Mouse (Mus musculus) myocyte (in vitro differentiated cells): Measurements from ENCODE around the gene Krit1. TPM values are rescaled to one million over a fixed set of nuclear protein-coding genes. Genes with fewer than 3 reads are reported as not detected.
A peak's percentile ranks its signal among the peaks of the same experiment; 100 is the strongest.

Experiments
- H3K27me3 ChIP-seq: one replicate; pipeline ENCODE4 v1.6.1; 2011; ENCODE audit not compliant: control insufficient read depth, insufficient read depth, insufficient read length
- H3K36me3 ChIP-seq: one replicate; pipeline ENCODE4 v1.6.1; 2011; ENCODE audit not compliant: control insufficient read depth, insufficient read depth
- H3K4me2 ChIP-seq: one replicate; pipeline ENCODE4 v1.6.1; 2011; ENCODE audit warnings: low read depth, control low read depth
- H3K4me3 ChIP-seq: one replicate; pipeline ENCODE4 v1.5.1; 2011; ENCODE audit warnings: mild to moderate bottlenecking, control low read depth, moderate library complexity
- H3K79me2 ChIP-seq: one replicate; pipeline ENCODE4 v1.6.1; 2011; ENCODE audit not compliant: control insufficient read depth, insufficient read depth
- H3ac ChIP-seq: one replicate; pipeline ENCODE4 v1.6.1; 2011; ENCODE audit not compliant: control insufficient read depth, insufficient read length
- CEBPB ChIP-seq: IDR thresholded peaks from 2 replicates; pipeline ENCODE4 v1.6.1; 2011; ENCODE audit warnings: mild to moderate bottlenecking, moderate library complexity; ENCODE audit not compliant: poor library complexity, insufficient read depth, severe bottlenecking
- E2F4 ChIP-seq: IDR thresholded peaks from one replicate; pipeline ENCODE4 v1.6.1; 2011; ENCODE audit warnings: mild to moderate bottlenecking, control low read depth, moderate library complexity; ENCODE audit not compliant: insufficient read depth
- MAX ChIP-seq: IDR thresholded peaks from one replicate; pipeline ENCODE4 v1.6.1; 2011; ENCODE audit warnings: low read depth, mild to moderate bottlenecking, control low read depth
- MYOD1 ChIP-seq, 3 experiments: IDR thresholded peaks; one replicate each; pipeline ENCODE4 v1.6.1; 2011; ENCODE audit warnings: control low read depth in 2 of 3, low read depth in 2 of 3, mild to moderate bottlenecking in 2 of 3, moderate library complexity in 1 of 3; ENCODE audit not compliant: insufficient read length in 2 of 3, control insufficient read depth in 1 of 3
- MYOG ChIP-seq, 3 experiments: IDR thresholded peaks; one replicate each; pipeline ENCODE4 v1.6.1; 2011; ENCODE audit warnings: control low read depth in 2 of 3, low read depth in 2 of 3, mild to moderate bottlenecking in 2 of 3; ENCODE audit not compliant: insufficient read length in 2 of 3, control insufficient read depth in 1 of 3, insufficient read depth in 1 of 3
- POLR2A ChIP-seq: IDR thresholded peaks from one replicate; pipeline ENCODE4 v1.6.1; 2011; ENCODE audit warnings: low read depth, mild to moderate bottlenecking, control low read depth, moderate library complexity; ENCODE audit not compliant: insufficient read length
- POLR2AphosphoS2 ChIP-seq: IDR thresholded peaks from one replicate; pipeline ENCODE4 v1.6.1; 2011; ENCODE audit warnings: low read depth, control low read depth; ENCODE audit not compliant: insufficient read length
- REST ChIP-seq: IDR thresholded peaks from one replicate; pipeline ENCODE4 v1.6.1; 2011; ENCODE audit warnings: mild to moderate bottlenecking, control low read depth, moderate library complexity; ENCODE audit not compliant: insufficient read depth, insufficient read length
- SRF ChIP-seq: IDR thresholded peaks from one replicate; pipeline ENCODE4 v1.6.1; 2011; ENCODE audit warnings: low read depth; ENCODE audit not compliant: control insufficient read depth, insufficient read length
- TCF12 ChIP-seq: IDR thresholded peaks from one replicate; pipeline ENCODE4 v1.6.1; 2011; ENCODE audit warnings: mild to moderate bottlenecking, control low read depth; ENCODE audit not compliant: poor library complexity, insufficient read depth, severe bottlenecking
- TCF3 ChIP-seq: IDR thresholded peaks from one replicate; pipeline ENCODE4 v1.6.1; 2011; ENCODE audit warnings: low read depth, control low read depth; ENCODE audit not compliant: insufficient read length
- USF1 ChIP-seq: IDR thresholded peaks from one replicate; pipeline ENCODE4 v1.6.1; 2011; ENCODE audit warnings: low read depth, mild to moderate bottlenecking, control low read depth, moderate library complexity
- polyA plus RNA-seq: library from polyadenylated mRNA; unstranded; fragments of >200 nt; fragmentation: generic; extraction: Trizol; gene quantifications from one replicate; pipeline ENCODE4 v1.2.1, GENCODE M21; 2012; ENCODE audit warnings: missing spikeins

The Krit1 gene
- polyA plus RNA-seq, 1 experiment = 6.5 TPM

- no peak overlapping the region for H3ac ChIP-seq
Measured at GRCm38 (mm10) chr5:3834107-3834506, 31.1 kb downstream of the Krit1 start.

GRCm38 (mm10) chr5:3845026-3845425, 42.0 kb downstream of the Krit1 start, which contains the start of gene Lrrd1:
Gene Lrrd1 (plus strand): TSS chr5:3845173.
- TF ChIP-seq USF1 (no peak), SRF (no peak), E2F4 (no peak), MYOD1 (IDR thresholded peaks at IDR 0.05; ENCODE audit: control insufficient read depth in 1 of 3, insufficient read length in 2 of 3, low read depth in 2 of 3) (no peak), TCF3 (no peak), TCF12 (no peak)
- no peak within 1 kb of the TSS for H3K4me2 ChIP-seq
- H3K79me2 ChIP-seq = no peaks in the 10 kb centered on the region
- no peak within 1 kb of the TSS for H3ac ChIP-seq
- H3K27me3 ChIP-seq = no peaks in the 10 kb centered on the region
- peaks cover 3% of the 10 kb centered on the region for H3K36me3 ChIP-seq
- H3K4me3 ChIP-seq = no peak within 1 kb of the TSS

More at GRCm38 (mm10) chr5:3834107-3834506, 31.1 kb downstream of the Krit1 start:
- Histone ChIP-seq H3K79me2 (no peaks in the 10 kb centered on the region), H3K36me3 (peaks cover 42% of the 10 kb centered on the region), H3K27me3 (no peaks in the 10 kb centered on the region), H3K4me3 (no peak overlapping the region), H3K4me2 (no peak overlapping the region)
- TF ChIP-seq E2F4 (no peak), MYOG (IDR thresholded peaks at IDR 0.05; ENCODE audit: control insufficient read depth in 1 of 3, insufficient read depth in 1 of 3, insufficient read length in 2 of 3, low read depth in 2 of 3) (no peak), MAX (no peak), USF1 (no peak), TCF12 (no peak), MYOD1 (IDR thresholded peaks at IDR 0.05; ENCODE audit: control insufficient read depth in 1 of 3, insufficient read length in 2 of 3, low read depth in 2 of 3) (no peak), REST (no peak), CEBPB (no peak), POLR2AphosphoS2 (no peak), POLR2A (no peak), TCF3 (no peak), SRF (no peak)

- Histone ChIP-seq H3ac (no peak overlapping the region), H3K27me3 (no peaks in the 10 kb centered on the region), H3K36me3 (no peaks in the 10 kb centered on the region), H3K4me3 (no peak overlapping the region), H3K79me2 (no peaks in the 10 kb centered on the region), H3K4me2 (peak overlapping the region; percentile 58)
- TF ChIP-seq POLR2A = no peak
- TF ChIP-seq USF1 = no peak
- no peak for TF ChIP-seq E2F4
- no peak for TF ChIP-seq MAX
- no peak for TF ChIP-seq SRF
- TF ChIP-seq POLR2AphosphoS2 = no peak
- no peak for TF ChIP-seq MYOG (IDR thresholded peaks at IDR 0.05; ENCODE audit: control insufficient read depth in 1 of 3, insufficient read depth in 1 of 3, insufficient read length in 2 of 3, low read depth in 2 of 3)
- no peak for TF ChIP-seq REST
- TF ChIP-seq MYOD1 (IDR thresholded peaks at IDR 0.05; ENCODE audit: control insufficient read depth in 1 of 3, insufficient read length in 2 of 3, low read depth in 2 of 3) = no peak
- no peak for TF ChIP-seq CEBPB
- TF ChIP-seq TCF12 = no peak
- no peak for TF ChIP-seq TCF3
Measured at GRCm38 (mm10) chr5:3870161-3870560, 67.2 kb downstream of the Krit1 start.

GRCm38 (mm10) chr5:3872348-3872747, 69.4 kb downstream of the Krit1 start:
- Histone ChIP-seq H3K4me2 (no peak overlapping the region), H3ac (no peak overlapping the region), H3K79me2 (no peaks in the 10 kb centered on the region), H3K4me3 (no peak overlapping the region), H3K27me3 (no peaks in the 10 kb centered on the region), H3K36me3 (no peaks in the 10 kb centered on the region)
- TF ChIP-seq USF1 = no peak
- TF ChIP-seq TCF12 = no peak
- TF ChIP-seq E2F4 = no peak
- TF ChIP-seq CEBPB = no peak
- TF ChIP-seq MYOD1 (IDR thresholded peaks at IDR 0.05; ENCODE audit: control insufficient read depth in 1 of 3, insufficient read length in 2 of 3, low read depth in 2 of 3) = no peak
- TF ChIP-seq MYOG (IDR thresholded peaks at IDR 0.05; ENCODE audit: control insufficient read depth in 1 of 3, insufficient read depth in 1 of 3, insufficient read length in 2 of 3, low read depth in 2 of 3) = no peak
- TF ChIP-seq POLR2A = no peak
- TF ChIP-seq POLR2AphosphoS2 = no peak
- TF ChIP-seq TCF3 = no peak
- TF ChIP-seq SRF = no peak
- TF ChIP-seq MAX = no peak
- no peak for TF ChIP-seq REST
